Mouse (Mus musculus): ENCODE data around the gene Ms4a4c.

DNA sequence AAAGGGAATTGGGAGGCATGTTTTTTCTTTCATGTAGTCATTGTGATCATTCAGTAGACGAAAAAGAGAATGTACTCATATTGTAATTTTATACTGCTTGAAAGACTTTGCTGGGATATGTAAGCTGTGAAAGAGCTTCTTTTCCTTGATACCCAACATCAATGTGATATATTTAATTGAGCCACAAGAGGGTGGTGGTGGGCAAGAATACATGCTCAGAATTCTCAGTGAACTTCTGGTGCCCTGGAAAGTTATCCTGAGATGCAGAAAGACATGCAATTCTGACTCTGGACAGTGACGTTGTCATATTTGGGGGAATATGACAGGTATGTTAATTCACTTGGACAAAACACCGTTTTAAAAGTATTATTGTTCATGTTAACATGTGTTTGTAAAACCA, 44.5 kb upstream of the Ms4a4c start:
- TF ChIP-seq EP300 (IDR thresholded peaks at IDR 0.05; ENCODE audit: insufficient read depth, low read depth, low read length) (no peak), CTCF (IDR thresholded peaks at IDR 0.05) (peak; percentile 41), POLR2A (IDR thresholded peaks at IDR 0.05; ENCODE audit: insufficient read depth, low read depth, low read length) (no peak)
